Mouse (Mus musculus): ENCODE measurements around the gene Peg10. TPM values are rescaled to one million over a fixed set of nuclear protein-coding genes. Genes with fewer than 3 reads are reported as not detected.

The Peg10 gene
- polyA plus RNA-seq (2015; fragmentation: Nextera tagmentation; extraction: Ambion mirVana) = 6.6 and 7.0 TPM in 2 replicates

- H3K27me3 ChIP-seq = no peaks in the 10 kb centered on the region
- H3K27ac ChIP-seq (replicated peaks) = peak within 1 kb of the TSS; percentile 80
- 49% methylated on average over 38 of the region's 38 CpGs for WGBS
- H3K9me3 ChIP-seq = no peaks in the 10 kb centered on the region
- peak within 1 kb of the TSS; percentile 60 for H3K4me2 ChIP-seq
- peak; percentile 79 for ATAC-seq (ENCODE audit: low FRiP score, low read depth)
- H3K36me3 ChIP-seq = no peaks in the 10 kb centered on the region
- peak within 1 kb of the TSS; percentile 47 for H3K9ac ChIP-seq
- H3K4me1 ChIP-seq (replicated peaks) = no peaks in the 10 kb centered on the region
- peak within 1 kb of the TSS; percentile 42 for H3K4me3 ChIP-seq
Observed at GRCm38 (mm10) chr6:4746696-4747439, at the start of gene Peg10, which contains the start of gene Sgce. Peg10 (plus strand) TSS chr6:4747306. Sgce (minus strand) TSS chr6:4747207.

- 90% methylated on average over 8 of the region's 8 CpGs for WGBS
- H3K9me3 ChIP-seq = no peaks in the 10 kb centered on the region
- no peak overlapping the region for H3K4me3 ChIP-seq
- ATAC-seq (ENCODE audit: low FRiP score, low read depth) = no peak
- H3K4me2 ChIP-seq = no peak overlapping the region
- H3K4me1 ChIP-seq (replicated peaks) = no peaks in the 10 kb centered on the region
- no peak overlapping the region for H3K9ac ChIP-seq
- H3K27me3 ChIP-seq = no peaks in the 10 kb centered on the region
- no peak overlapping the region for H3K27ac ChIP-seq (replicated peaks)
- 0 out of 2 replicates have a peak, but pooled peaks cover 2% of the 10 kb centered on the region for H3K36me3 ChIP-seq
Observed at GRCm38 (mm10) chr6:4701641-4702040, 45.5 kb upstream of the Peg10 start.

- Histone ChIP-seq H3K9me3 (no peaks in the 10 kb centered on the region), H3K27me3 (no peaks in the 10 kb centered on the region), H3K27ac (replicated peaks) (no peak overlapping the region), H3K36me3 (0 out of 2 replicates have a peak, but pooled peaks cover 2% of the 10 kb centered on the region), H3K4me1 (replicated peaks) (no peaks in the 10 kb centered on the region), H3K9ac (no peak overlapping the region), H3K4me3 (no peak overlapping the region), H3K4me2 (no peak overlapping the region)
- no peak for ATAC-seq (ENCODE audit: low FRiP score, low read depth)
- WGBS = 91% methylated on average over 7 of the region's 7 CpGs
Observed at GRCm38 (mm10) chr6:4703908-4704307, 43.2 kb upstream of the Peg10 start.

- WGBS = 86% methylated on average over 5 of the region's 5 CpGs
Observed at GRCm38 (mm10) chr6:4706415-4706814, 40.7 kb upstream of the Peg10 start.

GRCm38 (mm10) chr6:4708971-4709370 is 38.1 kb upstream of the Peg10 start:
- Histone ChIP-seq H3K9ac (no peak overlapping the region), H3K9me3 (no peaks in the 10 kb centered on the region), H3K27ac (replicated peaks) (no peak overlapping the region), H3K4me2 (no peak overlapping the region), H3K4me3 (no peak overlapping the region), H3K36me3 (0 out of 2 replicates have a peak, but pooled peaks cover 2% of the 10 kb centered on the region), H3K27me3 (no peaks in the 10 kb centered on the region), H3K4me1 (replicated peaks) (no peaks in the 10 kb centered on the region)
- ATAC-seq (ENCODE audit: low FRiP score, low read depth) = no peak
- WGBS = 92% methylated on average over 1 of the region's 1 CpGs

More at GRCm38 (mm10) chr6:4706415-4706814, 40.7 kb upstream of the Peg10 start:
- Histone ChIP-seq H3K4me2 (no peak overlapping the region), H3K4me3 (no peak overlapping the region), H3K9me3 (no peaks in the 10 kb centered on the region), H3K4me1 (replicated peaks) (no peaks in the 10 kb centered on the region), H3K9ac (no peak overlapping the region), H3K27ac (replicated peaks) (no peak overlapping the region), H3K36me3 (0 out of 2 replicates have a peak, but pooled peaks cover 2% of the 10 kb centered on the region), H3K27me3 (no peaks in the 10 kb centered on the region)
- no peak for ATAC-seq (ENCODE audit: low FRiP score, low read depth)

- H3K4me2 ChIP-seq = no peak overlapping the region
- H3K9me3 ChIP-seq = no peaks in the 10 kb centered on the region
- H3K9ac ChIP-seq = no peak overlapping the region
- no peaks in the 10 kb centered on the region for H3K4me1 ChIP-seq (replicated peaks)
- no peak overlapping the region for H3K4me3 ChIP-seq
- H3K27me3 ChIP-seq = no peaks in the 10 kb centered on the region
- H3K27ac ChIP-seq (replicated peaks) = no peak overlapping the region
- 96% methylated on average over 2 of the region's 2 CpGs for WGBS
- H3K36me3 ChIP-seq = no peaks in the 10 kb centered on the region
- no peak for ATAC-seq (ENCODE audit: low FRiP score, low read depth)
Observed at GRCm38 (mm10) chr6:4716171-4716570, 30.9 kb upstream of the Peg10 start.

- no peaks in the 10 kb centered on the region for H3K36me3 ChIP-seq
- no peaks in the 10 kb centered on the region for H3K9me3 ChIP-seq
- no peaks in the 10 kb centered on the region for H3K27me3 ChIP-seq
- no peak for ATAC-seq (ENCODE audit: low FRiP score, low read depth)
- H3K4me1 ChIP-seq (replicated peaks) = peaks cover 11% of the 10 kb centered on the region; the same call in 1 of the 2 replicates
- H3K9ac ChIP-seq = no peak overlapping the region
- WGBS = 84% methylated on average over 2 of the region's 2 CpGs
- H3K4me3 ChIP-seq = no peak overlapping the region
- no peak overlapping the region for H3K27ac ChIP-seq (replicated peaks)
- no peak overlapping the region for H3K4me2 ChIP-seq
Observed at GRCm38 (mm10) chr6:4717344-4717743, 29.8 kb upstream of the Peg10 start.

GRCm38 (mm10) chr6:4722142-4722541 is 25.0 kb upstream of the Peg10 start:
- Histone ChIP-seq H3K27ac (replicated peaks) (no peak overlapping the region), H3K9me3 (no peaks in the 10 kb centered on the region), H3K4me1 (replicated peaks) (peaks cover 20% of the 10 kb centered on the region), H3K4me3 (no peak overlapping the region), H3K36me3 (no peaks in the 10 kb centered on the region), H3K4me2 (no peak overlapping the region), H3K9ac (no peak overlapping the region), H3K27me3 (no peaks in the 10 kb centered on the region)
- no peak; the same call in 1 of the 2 replicates for ATAC-seq (ENCODE audit: low FRiP score, low read depth)
- WGBS = 25% methylated on average over 6 of the region's 6 CpGs

- H3K27me3 ChIP-seq = no peaks in the 10 kb centered on the region
- H3K9me3 ChIP-seq = no peaks in the 10 kb centered on the region
- no peak overlapping the region for H3K4me2 ChIP-seq
- WGBS = 80% methylated on average over 13 of the region's 13 CpGs
- no peak overlapping the region for H3K4me3 ChIP-seq
- no peak for ATAC-seq (ENCODE audit: low FRiP score, low read depth)
- H3K9ac ChIP-seq = no peak overlapping the region
- H3K4me1 ChIP-seq (replicated peaks) = peaks cover 20% of the 10 kb centered on the region
- H3K36me3 ChIP-seq = no peaks in the 10 kb centered on the region
- no peak overlapping the region for H3K27ac ChIP-seq (replicated peaks)
Observed at GRCm38 (mm10) chr6:4722739-4723138, 24.4 kb upstream of the Peg10 start.

- Histone ChIP-seq H3K9ac (no peak overlapping the region), H3K27ac (replicated peaks) (no peak overlapping the region), H3K27me3 (no peaks in the 10 kb centered on the region), H3K9me3 (no peaks in the 10 kb centered on the region), H3K36me3 (no peaks in the 10 kb centered on the region), H3K4me3 (no peak overlapping the region), H3K4me1 (replicated peaks) (peaks cover 20% of the 10 kb centered on the region), H3K4me2 (0 out of 2 replicates have a peak overlapping the region, but pooled peaks have one; percentile 22)
- 0 out of 2 replicates have a peak, but pooled peaks have one; percentile 67 for ATAC-seq (ENCODE audit: low FRiP score, low read depth)
- 35% methylated on average over 15 of the region's 15 CpGs for WGBS
Observed at GRCm38 (mm10) chr6:4723998-4724757, 22.9 kb upstream of the Peg10 start.

GRCm38 (mm10) chr6:4728305-4728704 is 18.8 kb upstream of the Peg10 start:
- H3K4me1 ChIP-seq (replicated peaks) = peaks cover 6% of the 10 kb centered on the region; the same call in 1 of the 2 replicates
- no peaks in the 10 kb centered on the region for H3K36me3 ChIP-seq
- H3K4me2 ChIP-seq = no peak overlapping the region
- no peak overlapping the region for H3K9ac ChIP-seq
- WGBS = 93% methylated on average over 2 of the region's 2 CpGs
- no peaks in the 10 kb centered on the region for H3K9me3 ChIP-seq
- H3K27ac ChIP-seq (replicated peaks) = no peak overlapping the region
- no peak overlapping the region for H3K4me3 ChIP-seq
- no peak for ATAC-seq (ENCODE audit: low FRiP score, low read depth)
- H3K27me3 ChIP-seq = no peaks in the 10 kb centered on the region

- H3K36me3 ChIP-seq = no peaks in the 10 kb centered on the region
- no peaks in the 10 kb centered on the region for H3K9me3 ChIP-seq
- H3K27me3 ChIP-seq = no peaks in the 10 kb centered on the region
- no peak for ATAC-seq (ENCODE audit: low FRiP score, low read depth)
- 64% methylated on average over 8 of the region's 8 CpGs for WGBS
- H3K27ac ChIP-seq (replicated peaks) = no peak overlapping the region
- 0 out of 2 replicates have a peak, but pooled peaks cover 5% of the 10 kb centered on the region for H3K4me1 ChIP-seq (replicated peaks)
- no peak overlapping the region for H3K4me3 ChIP-seq
- no peak overlapping the region for H3K9ac ChIP-seq
- H3K4me2 ChIP-seq = no peak overlapping the region
Observed at GRCm38 (mm10) chr6:4731675-4732074, 15.4 kb upstream of the Peg10 start.
